Mouse (Mus musculus) cerebellum, adult 9-11 months (tissue): ENCODE measurements around the gene Mre11a.

Experiments used
- DNase-seq: peaks from one replicate; pipeline ENCODE4 v3.0.0; 2022

The Mre11a gene

GRCm38 (mm10) chr9:14824840-14825239 is 40.4 kb downstream of the Mre11a start:
- DNase-seq, result no peak

DNA sequence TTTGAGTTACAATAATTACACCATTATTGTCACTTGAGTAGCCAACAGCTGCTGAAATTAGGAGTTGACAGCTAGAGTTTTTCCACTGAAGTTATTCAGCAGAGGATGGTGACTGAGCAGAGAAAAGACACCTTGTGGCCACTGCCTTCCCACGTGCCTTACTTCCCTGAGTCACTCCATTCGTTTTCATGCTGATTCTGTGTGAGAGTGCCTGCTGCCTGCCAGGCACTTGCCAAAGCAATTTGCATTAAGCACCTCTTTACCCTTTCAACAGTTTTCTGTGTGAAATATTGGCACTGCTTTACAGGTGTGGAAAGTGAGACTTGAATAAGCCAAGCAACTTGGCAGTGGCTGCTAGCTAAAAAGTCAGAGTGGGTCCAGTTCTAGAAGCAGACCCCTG is 43.4 kb downstream of the Mre11a start:
- no peak for DNase-seq

GRCm38 (mm10) chr9:14832046-14832445 is 47.6 kb downstream of the Mre11a start:
- DNase-seq, result no peak

GRCm38 (mm10) chr9:14835335-14836075 is 51.1 kb downstream of the Mre11a start:
- DNase-seq, result no peak

GRCm38 (mm10) chr9:14839527-14839926 is 55.1 kb downstream of the Mre11a start:
- no peak for DNase-seq

GRCm38 (mm10) chr9:14839970-14840369 is 55.5 kb downstream of the Mre11a start:
- DNase-seq, result no peak

DNA sequence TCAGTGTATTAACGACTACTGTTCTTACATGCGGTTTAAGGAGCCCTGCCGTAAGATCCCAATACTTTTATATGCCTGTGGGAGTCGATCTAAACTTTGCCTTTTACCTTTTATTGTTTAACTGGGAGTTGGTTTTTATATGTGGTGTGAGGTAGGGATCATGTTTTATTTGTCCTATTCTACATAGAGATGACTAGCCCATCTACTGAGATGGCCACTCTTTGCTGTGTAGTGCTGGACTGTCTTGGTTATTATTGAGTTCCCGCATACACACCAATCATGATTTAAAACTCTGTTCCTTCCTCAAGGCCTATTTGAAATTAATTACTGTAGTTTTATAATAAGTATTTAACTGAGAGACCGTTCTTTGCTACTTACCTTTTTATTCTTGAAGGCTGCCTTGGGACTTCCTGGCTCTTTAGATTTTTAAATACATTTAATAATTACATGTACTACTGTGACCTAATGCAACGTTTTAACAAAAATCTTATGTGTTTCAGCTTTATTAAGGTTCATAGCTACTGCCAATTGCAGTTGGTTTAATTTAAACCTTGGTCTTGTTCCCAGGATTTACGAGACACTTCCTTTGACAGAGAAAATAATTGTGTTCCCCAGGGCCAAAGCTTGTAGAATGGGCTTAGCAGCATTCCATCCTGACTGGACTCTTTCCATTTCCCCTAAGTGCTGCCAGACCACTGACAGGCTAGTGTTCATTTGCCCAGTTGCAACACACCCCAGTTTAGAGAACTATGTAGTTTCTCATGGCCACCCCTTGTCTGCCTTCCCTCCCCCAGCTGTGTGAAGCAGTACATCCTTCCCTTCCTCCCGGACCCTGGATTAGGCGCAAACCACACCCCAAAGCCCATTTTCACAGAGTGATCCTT is 57.7 kb downstream of the Mre11a start:
- no peak for DNase-seq

- no peak for DNase-seq
Measured at GRCm38 (mm10) chr9:14843311-14843857, 58.9 kb downstream of the Mre11a start.

DNA sequence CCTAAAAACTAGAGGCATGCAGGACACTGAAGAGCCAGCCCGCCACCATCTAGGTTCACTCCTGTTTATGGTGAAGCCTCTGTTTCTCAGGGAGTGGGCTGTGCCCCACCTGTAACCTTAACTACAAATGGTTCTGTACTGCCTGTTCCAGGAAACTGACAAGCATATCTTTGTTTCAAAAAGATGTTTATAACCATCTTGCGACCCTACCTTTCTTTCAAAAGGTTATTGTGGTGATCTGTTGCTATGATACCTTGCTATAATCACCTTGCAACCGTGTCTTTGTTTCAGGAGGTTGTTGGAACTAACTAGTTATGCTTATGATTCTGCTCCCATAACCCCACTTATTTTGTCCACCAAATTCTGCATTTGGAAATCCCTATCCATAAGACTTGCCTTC is 59.4 kb downstream of the Mre11a start:
- DNase-seq, result no peak

DNA sequence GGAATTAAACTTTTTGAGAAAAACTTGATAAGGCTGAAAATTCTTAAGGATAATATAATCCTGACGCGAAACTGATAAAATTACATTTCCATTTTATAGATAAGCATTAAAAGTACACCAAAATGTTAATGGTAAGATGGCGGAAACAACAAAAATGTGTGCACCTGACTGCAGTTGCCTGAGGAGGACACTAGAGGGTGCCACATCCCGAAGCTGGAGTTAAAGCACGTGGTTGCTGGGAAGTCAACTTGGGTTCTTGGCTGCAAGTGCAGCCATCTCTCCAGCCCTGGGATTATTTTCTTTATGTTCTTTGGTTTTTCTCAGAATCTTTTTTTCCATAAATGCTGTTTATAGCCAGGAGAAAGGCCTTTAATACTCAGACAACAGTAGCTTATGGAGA is 62.0 kb downstream of the Mre11a start:
- DNase-seq, result no peak

GRCm38 (mm10) chr9:14848267-14848935 is 63.9 kb downstream of the Mre11a start:
- DNase-seq, result no peak

- DNase-seq, result no peak
Measured at GRCm38 (mm10) chr9:14854585-14854984, 70.1 kb downstream of the Mre11a start.

GRCm38 (mm10) chr9:14856922-14857654 is 72.6 kb downstream of the Mre11a start:
- peak; percentile 14 for DNase-seq

DNA sequence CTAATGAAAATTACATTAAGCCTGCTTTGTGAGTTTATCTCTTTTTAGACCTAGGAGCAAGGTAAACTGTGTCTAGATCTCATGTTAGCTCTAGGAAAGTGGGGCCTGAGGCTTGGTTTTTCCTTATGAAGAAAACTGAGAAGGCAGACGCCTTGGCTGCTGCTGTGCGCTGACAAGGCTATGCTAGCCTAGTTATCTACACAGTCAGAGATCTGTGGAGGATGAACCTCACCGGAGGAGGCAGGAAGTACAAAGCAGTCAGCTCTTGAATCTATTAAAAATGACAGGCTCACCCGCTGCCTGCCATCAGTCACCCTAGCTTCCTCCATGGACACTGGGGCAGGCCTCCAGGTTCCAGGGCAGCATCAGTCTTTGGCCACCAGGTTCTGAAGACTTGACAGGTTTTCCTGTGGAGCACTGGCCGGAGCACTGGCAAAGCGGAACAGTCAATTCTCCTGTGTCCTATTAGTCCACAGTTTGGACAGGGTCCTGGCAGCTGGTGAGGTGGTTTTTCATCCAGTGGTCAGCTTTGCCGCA is 73.8 kb downstream of the Mre11a start:
- no peak for DNase-seq

GRCm38 (mm10) chr9:14858782-14859181 is 74.3 kb downstream of the Mre11a start:
- no peak for DNase-seq

DNA sequence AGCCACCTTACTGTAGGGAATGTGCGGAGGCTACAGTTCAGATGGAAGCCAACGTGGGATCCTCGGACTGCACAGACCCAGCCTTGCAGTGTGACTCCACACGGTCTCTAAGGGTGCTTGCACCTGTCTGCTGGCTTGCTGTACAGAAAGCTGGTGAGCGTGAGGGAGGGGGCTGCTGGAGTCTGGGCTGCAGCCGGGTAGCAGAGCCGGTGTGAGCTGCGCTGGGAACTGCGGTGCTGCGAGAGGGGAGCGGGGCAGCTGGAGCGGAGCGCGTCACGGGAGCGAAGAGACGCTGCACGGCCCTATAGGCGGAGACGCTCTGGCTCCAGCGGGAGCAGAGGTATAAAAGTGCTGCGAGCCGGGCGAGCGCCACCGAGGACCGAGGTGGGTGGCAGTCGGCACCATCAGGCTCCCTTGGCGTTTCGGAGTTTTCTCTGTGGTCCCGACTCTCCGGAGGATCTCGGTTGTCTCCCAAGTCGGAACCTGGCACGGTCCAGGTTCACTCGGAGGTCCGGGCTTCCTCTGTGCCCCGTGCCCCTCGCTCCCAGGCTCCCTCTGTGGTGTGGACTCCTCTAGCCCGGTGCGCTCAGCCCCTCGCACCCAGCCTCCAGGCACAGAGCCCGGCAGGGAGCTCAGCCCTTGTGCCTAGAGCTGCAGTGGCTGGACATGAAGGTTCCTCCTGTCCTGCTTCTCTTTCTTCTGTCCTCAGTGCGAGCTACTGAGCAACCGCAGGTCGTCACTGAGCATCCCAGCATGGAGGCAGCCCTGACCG is 75.6 kb downstream of the Mre11a start, which contains the start of gene Gpr83:
TSS of gene Gpr83 (plus strand) at position 343 of the 772 bp plus-strand sequence.
- DNase-seq, result no peak

- no peak for DNase-seq
Measured at GRCm38 (mm10) chr9:14863126-14863525, 78.7 kb downstream of the Mre11a start.

DNA sequence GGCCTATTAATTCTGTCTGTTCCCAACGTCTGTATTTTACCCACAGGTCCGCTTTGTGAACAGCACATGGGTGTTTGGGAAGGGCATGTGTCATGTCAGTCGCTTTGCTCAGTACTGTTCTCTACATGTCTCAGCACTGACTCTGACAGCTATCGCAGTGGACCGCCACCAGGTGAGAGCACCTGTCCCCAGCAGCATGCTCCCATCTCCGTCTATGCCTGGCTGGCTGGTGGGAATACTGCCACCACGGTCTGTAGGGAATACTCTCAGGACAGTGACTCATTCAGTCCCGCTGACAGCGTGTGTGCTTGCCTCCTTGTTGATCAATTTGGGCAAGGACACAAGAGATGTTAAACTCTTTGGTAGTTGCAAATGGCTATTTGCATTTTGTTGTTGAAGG is 80.3 kb downstream of the Mre11a start:
- DNase-seq, result no peak

- no peak for DNase-seq
Measured at GRCm38 (mm10) chr9:14866957-14867356, 82.5 kb downstream of the Mre11a start.

GRCm38 (mm10) chr9:14868326-14868725 is 83.9 kb downstream of the Mre11a start:
- no peak for DNase-seq

DNA sequence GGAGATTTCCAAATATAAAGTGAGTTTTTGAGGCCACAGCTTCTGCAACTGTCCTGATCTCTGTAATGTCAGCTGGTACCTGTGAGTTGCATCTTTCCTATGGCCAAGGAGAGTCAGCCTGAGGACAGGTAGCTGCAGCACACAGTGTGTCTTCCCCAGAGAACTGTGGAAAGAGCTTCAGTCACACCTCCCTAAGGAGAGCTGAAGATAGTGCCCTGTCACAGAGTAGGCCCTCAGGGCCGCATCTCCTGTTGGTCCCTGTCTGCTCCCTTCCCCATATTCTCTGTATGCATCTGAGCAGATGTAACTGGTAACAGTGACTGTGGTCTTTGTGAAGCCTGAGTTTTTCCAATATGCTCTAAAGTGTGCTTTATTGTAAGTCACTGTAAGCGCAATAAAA is 85.9 kb downstream of the Mre11a start:
- no peak for DNase-seq
